Mouse (Mus musculus): ENCODE measurements around the gene H2-M10.2. TPM values are rescaled to one million over a fixed set of nuclear protein-coding genes. Genes with fewer than 3 reads are reported as not detected.
A peak's percentile ranks its signal among the peaks of the same experiment; 100 is the strongest.

The H2-M10.2 gene
- polyA plus RNA-seq, 1 experiment from 2014 or later: not detected

DNA sequence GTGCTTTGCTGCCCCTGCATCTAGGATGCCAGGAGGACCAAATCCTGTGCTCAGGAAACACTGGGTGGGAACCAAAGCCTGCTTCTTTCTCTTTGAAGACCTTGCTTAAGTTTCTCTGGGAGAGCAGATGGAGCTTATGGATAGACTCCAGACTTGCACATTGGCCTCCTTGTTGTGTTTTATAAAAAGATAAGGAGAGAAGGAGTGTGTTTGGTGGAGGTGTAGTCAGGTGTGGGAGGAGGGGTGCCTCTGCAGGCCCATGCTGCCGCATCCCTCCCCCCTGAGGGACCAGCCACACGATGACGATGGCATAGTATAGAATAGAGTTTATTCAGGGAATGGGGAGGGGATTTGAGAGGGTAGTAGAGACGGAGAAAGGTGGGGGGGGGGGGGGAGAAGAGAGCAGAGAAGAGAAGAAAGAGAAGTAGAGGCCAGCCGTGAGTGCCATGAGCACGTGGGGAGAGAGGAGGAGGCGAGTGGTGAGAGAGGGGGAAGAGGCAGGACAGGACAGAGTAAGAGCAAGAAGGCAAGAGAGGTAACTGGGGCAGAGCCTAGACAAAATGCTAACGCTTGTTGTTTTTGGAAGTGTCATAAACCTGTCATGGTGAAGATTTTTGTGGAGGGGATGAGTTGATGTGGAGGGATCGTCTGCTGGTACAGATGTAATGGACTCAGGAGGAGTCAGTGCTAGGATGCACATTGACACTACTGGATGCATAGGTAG is 13.5 kb downstream of the H2-M10.2 start:
- peak overlapping the region; percentile 87 for H3K4me3 ChIP-seq (replicated peaks)
- H3K9me3 ChIP-seq (replicated peaks): no peaks in the 10 kb centered on the region
- peak overlapping the region; percentile 87 for H3K4me2 ChIP-seq
- H3K36me3 ChIP-seq (replicated peaks): peaks cover 28% of the 10 kb centered on the region
- peak overlapping the region; percentile 87 for H3K9ac ChIP-seq
- H3K27me3 ChIP-seq: no peaks in the 10 kb centered on the region
- WGBS (ENCODE audit: insufficient replicate concordance): 57% methylated on average over 9 of the region's 9 CpGs
- no peak for ATAC-seq (ENCODE audit: insufficient read depth)
- H3K27ac ChIP-seq (replicated peaks): no peak overlapping the region
- H3K4me1 ChIP-seq (replicated peaks): peaks cover 39% of the 10 kb centered on the region

DNA sequence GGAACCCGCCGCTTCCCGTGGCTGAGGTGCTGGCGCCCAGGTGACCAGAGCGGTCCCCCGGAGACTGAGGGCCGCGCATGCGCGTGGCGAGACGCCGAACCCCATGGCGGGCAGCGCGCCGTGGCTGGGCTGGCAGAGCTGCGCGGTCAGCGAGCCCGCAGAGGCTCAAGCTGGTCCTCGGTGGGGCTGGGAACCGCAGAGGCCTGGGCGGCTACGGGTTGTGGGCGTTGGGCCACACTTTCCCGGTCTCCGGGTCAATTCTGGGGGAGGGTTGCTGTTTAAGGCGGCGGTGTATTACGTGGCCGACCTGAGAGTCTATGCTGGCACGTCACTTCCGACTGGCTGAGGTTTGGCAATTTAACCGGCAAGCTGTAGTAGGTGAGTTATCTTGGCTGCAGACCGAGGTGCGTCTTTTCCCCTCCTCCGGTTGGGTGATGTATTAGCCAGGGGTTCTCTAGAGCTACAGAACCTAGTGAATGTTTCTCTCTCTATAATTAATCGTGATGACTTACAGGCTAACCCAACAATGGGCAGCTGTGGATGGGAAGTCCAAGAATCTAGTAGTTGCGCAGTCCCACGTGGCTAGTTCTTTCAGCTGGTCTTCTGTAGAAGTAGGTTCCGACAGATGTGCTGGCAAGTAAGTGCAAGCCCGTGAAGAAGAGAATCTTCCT is 14.6 kb downstream of the H2-M10.2 start, which contains the start of gene Trim39:
Gene Trim39 (minus strand): TSS at position 662 of the 671 bp plus-strand sequence.
- H3K9ac ChIP-seq: peak within 1 kb of the TSS; percentile 87
- peak; percentile 82 for ATAC-seq (ENCODE audit: insufficient read depth)
- peak within 1 kb of the TSS; percentile 87 for H3K4me3 ChIP-seq (replicated peaks)
- H3K27ac ChIP-seq (replicated peaks): peak within 1 kb of the TSS; percentile 90
- H3K4me2 ChIP-seq: peak within 1 kb of the TSS; percentile 87
- H3K27me3 ChIP-seq: no peaks in the 10 kb centered on the region
- peaks cover 32% of the 10 kb centered on the region for H3K36me3 ChIP-seq (replicated peaks)
- no peaks in the 10 kb centered on the region for H3K9me3 ChIP-seq (replicated peaks)
- peaks cover 39% of the 10 kb centered on the region for H3K4me1 ChIP-seq (replicated peaks)
- under 1% methylated on average over 43 of the region's 43 CpGs for WGBS (ENCODE audit: insufficient replicate concordance)

DNA sequence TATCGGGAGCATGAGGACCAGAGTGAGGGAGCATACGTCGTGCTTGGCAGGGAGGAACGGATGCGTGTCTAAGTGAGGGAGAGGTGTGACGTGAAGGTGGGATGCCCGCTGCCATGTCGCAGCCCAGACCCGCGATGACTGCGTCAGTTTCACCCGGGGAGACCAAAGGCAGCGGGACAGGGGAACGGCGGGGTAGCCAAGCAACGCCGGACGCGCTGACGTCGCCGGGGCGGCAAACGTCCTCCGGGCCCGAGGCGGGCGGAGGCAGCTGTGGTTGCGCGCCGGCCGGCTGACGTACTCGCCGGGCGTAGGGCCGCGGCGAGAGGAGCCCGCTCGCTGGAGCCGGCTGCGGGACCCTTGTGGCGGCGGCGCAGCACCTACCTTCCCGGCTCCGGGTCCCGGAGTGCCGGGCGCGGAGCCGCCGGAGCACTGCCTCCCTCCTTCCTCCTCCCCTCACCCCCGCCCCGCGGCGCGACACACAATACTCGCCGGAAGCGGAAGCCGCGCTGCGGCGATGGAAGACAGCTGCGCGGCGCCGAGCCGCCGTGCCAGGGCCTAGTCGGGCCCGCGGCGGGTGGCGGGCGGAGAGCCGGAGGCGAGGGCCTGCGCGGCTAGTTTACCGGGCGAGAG is 15.2 kb downstream of the H2-M10.2 start:
- Histone ChIP-seq H3K9me3 (replicated peaks) (no peaks in the 10 kb centered on the region), H3K9ac (peak overlapping the region; percentile 87), H3K27ac (replicated peaks) (peak overlapping the region; percentile 90), H3K4me1 (replicated peaks) (peaks cover 39% of the 10 kb centered on the region), H3K27me3 (no peaks in the 10 kb centered on the region), H3K4me3 (replicated peaks) (peak overlapping the region; percentile 87), H3K4me2 (peak overlapping the region; percentile 87), H3K36me3 (replicated peaks) (peaks cover 32% of the 10 kb centered on the region)
- peak; percentile 87 for ATAC-seq (ENCODE audit: insufficient read depth)
- WGBS (ENCODE audit: insufficient replicate concordance): under 1% methylated on average over 84 of the region's 84 CpGs

DNA sequence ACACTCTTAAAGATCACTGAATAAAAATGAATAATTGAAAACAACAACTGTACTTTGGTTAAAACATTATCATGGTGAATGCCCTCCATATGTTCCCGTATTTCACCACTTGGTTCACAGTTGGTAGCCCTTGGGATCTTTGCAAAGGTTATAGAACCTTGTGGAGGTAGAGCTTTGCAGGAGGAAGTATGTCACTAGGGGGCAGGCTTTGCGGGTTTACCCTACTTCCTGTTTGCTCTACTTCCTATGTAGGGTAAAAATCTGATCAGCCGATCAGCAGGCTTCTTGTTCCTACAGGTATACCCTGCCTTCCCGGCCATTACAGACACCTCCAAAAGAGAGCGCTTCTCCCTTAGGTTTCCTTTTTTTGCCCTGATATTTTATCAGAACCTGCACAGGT is 20.5 kb downstream of the H2-M10.2 start:
- Histone ChIP-seq H3K4me1 (replicated peaks) (peaks cover 15% of the 10 kb centered on the region), H3K4me2 (no peak overlapping the region), H3K4me3 (replicated peaks) (no peak overlapping the region), H3K36me3 (replicated peaks) (peaks cover 67% of the 10 kb centered on the region), H3K27me3 (no peaks in the 10 kb centered on the region), H3K9ac (no peak overlapping the region), H3K9me3 (replicated peaks) (no peaks in the 10 kb centered on the region), H3K27ac (replicated peaks) (no peak overlapping the region)
- ATAC-seq (ENCODE audit: insufficient read depth): no peak
- 51% methylated on average over 5 of the region's 5 CpGs for WGBS (ENCODE audit: insufficient replicate concordance)

DNA sequence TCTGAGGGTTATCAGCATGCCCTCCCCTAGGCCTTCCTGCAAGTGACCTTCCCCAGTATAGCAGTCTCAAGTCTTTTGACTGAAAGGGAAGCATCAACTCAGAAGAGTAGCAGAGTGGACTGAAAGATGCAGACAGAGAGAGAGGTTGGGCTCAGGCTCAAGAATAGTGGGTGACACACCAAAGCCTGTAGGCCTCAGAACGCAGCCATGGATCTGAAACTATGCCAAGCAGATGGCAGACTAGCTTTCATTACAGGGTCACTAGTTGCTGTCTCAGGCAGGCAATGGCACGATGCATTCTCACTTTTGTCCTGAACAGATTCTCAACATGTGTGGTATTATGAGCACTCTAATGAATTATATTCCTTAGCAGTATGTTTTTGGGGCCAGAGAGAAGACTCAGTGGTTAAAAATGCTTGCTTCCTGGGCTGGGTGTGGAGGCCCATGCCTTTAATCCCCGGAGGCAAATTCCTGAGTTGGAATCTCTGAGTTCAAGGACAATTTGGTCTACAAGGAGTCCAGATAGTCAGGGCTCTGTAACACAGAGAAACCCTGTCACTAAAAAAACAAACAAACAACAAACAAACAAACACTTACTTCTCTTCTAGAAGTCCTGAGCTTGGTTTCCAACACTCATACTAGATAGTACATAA is 21.9 kb downstream of the H2-M10.2 start:
- Histone ChIP-seq H3K4me1 (replicated peaks) (0 out of 2 replicates have a peak, but pooled peaks cover 4% of the 10 kb centered on the region), H3K9ac (no peak overlapping the region), H3K27ac (replicated peaks) (no peak overlapping the region), H3K9me3 (replicated peaks) (no peaks in the 10 kb centered on the region), H3K4me2 (no peak overlapping the region), H3K36me3 (replicated peaks) (peaks cover 81% of the 10 kb centered on the region), H3K27me3 (no peaks in the 10 kb centered on the region), H3K4me3 (replicated peaks) (no peak overlapping the region)
- no peak for ATAC-seq (ENCODE audit: insufficient read depth)
- 78% methylated on average over 3 of the region's 3 CpGs for WGBS (ENCODE audit: insufficient replicate concordance)

DNA sequence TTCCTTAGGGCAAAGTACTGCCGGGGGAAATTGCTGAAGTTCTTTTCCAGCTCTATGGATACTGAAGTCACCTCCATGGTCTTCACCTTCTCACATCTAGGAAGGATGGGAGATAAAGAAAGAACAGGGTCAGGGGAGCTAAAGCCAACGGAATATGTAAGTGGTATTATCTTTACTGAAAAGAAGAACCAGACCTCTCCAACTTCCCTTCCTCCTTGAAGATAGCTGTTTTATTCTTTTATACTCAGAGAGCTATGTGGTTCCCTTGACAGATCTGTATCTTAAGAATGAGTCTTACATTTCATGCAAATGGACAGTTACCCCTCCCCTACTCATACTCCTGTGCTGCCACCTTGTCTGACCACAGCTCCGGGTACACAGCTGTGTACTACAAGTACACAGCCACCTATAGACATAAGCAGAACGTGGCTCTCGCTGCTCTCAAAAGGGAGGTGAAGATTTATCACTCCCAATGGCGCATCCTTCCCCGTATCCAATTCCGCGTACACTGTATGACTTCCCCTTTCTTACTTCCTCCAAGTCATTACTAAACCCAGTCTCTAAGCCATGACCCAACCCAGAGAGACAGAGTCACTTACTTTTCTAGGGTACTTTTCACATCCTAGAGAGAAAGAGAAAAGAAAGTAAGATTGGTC is 24.7 kb downstream of the H2-M10.2 start:
- H3K9me3 ChIP-seq (replicated peaks): no peaks in the 10 kb centered on the region
- H3K27ac ChIP-seq (replicated peaks): no peak overlapping the region
- no peak overlapping the region for H3K4me2 ChIP-seq
- ATAC-seq (ENCODE audit: insufficient read depth): no peak
- no peaks in the 10 kb centered on the region for H3K27me3 ChIP-seq
- WGBS (ENCODE audit: insufficient replicate concordance): 45% methylated on average over 9 of the region's 9 CpGs
- H3K9ac ChIP-seq: no peak overlapping the region
- H3K4me1 ChIP-seq (replicated peaks): peaks cover 15% of the 10 kb centered on the region
- H3K36me3 ChIP-seq (replicated peaks): peaks cover 74% of the 10 kb centered on the region
- H3K4me3 ChIP-seq (replicated peaks): no peak overlapping the region

DNA sequence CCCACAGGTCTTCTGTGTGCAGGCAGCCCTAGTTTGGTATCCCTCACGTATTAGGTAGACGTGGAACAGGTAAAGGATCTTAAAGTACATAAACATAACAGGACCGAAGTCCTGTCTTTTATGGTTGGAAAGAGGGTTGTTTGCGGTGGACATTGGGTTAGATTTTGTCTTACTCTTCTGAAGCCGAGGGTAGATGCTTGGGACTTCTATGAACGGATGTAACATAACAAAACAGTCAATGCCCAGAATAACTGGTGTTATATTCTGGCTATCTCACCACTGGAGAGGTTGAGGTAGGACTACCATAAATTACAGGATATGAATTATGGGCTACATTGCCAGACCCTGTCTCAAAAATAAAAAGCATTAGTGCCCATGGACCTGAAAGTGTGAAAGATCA is 28.3 kb downstream of the H2-M10.2 start, which contains the start of gene Rpp21:
Gene Rpp21 (minus strand): TSS at position 101 of the 400 bp plus-strand sequence.
- no peak for ATAC-seq (ENCODE audit: insufficient read depth)
- Histone ChIP-seq H3K9me3 (replicated peaks) (no peaks in the 10 kb centered on the region), H3K36me3 (replicated peaks) (peaks cover 46% of the 10 kb centered on the region), H3K27ac (replicated peaks) (peak within 1 kb of the TSS; percentile 77), H3K9ac (peak within 1 kb of the TSS; percentile 72), H3K27me3 (peaks cover 3% of the 10 kb centered on the region), H3K4me3 (replicated peaks) (peak within 1 kb of the TSS; percentile 84), H3K4me2 (peak within 1 kb of the TSS; percentile 75), H3K4me1 (replicated peaks) (peaks cover 14% of the 10 kb centered on the region)
- WGBS (ENCODE audit: insufficient replicate concordance): 37% methylated on average over 6 of the region's 6 CpGs

DNA sequence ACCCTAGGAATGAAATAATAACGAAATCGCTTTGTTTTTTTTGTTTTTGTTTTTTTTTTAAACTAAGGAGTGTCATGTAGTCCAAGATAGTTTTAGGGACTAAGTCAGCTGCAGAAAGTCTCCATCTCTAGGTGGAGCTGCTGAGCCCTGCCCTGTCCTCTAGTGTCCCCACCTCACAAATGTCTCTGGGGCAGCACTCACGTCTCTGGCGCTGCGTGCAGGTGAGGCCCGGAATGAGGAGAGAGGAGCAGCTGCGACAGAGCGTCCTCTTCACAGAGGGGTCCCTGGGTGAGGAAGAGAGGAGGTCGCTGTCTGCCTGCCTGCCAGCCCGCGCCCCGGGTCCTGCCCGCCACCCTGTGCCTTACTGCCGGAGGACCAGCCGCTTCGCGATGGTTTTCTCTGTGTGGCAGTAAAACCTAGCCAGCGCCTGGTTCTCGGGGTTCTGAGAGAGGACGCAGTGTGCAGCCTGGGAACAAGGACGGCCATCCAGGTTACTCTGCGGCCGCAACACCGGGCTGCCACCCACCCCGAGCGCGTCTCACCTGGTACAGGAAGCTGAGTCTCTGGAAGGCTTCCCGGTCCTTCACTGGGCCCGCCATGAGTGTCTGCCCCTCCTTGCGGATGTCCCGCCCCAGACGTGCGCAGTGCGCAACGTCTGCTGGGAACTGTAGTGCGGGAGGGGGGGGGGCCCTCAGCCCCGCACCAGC is 28.9 kb downstream of the H2-M10.2 start:
- peak overlapping the region; percentile 72 for H3K9ac ChIP-seq
- H3K36me3 ChIP-seq (replicated peaks): peaks cover 42% of the 10 kb centered on the region
- WGBS (ENCODE audit: insufficient replicate concordance): 1% methylated on average over 37 of the region's 37 CpGs
- H3K4me3 ChIP-seq (replicated peaks): peak overlapping the region; percentile 84
- peak overlapping the region; percentile 77 for H3K27ac ChIP-seq (replicated peaks)
- H3K4me2 ChIP-seq: peak overlapping the region; percentile 75
- H3K4me1 ChIP-seq (replicated peaks): peaks cover 14% of the 10 kb centered on the region
- ATAC-seq (ENCODE audit: insufficient read depth): peak; percentile 94
- H3K9me3 ChIP-seq (replicated peaks): no peaks in the 10 kb centered on the region
- peaks cover 9% of the 10 kb centered on the region for H3K27me3 ChIP-seq

DNA sequence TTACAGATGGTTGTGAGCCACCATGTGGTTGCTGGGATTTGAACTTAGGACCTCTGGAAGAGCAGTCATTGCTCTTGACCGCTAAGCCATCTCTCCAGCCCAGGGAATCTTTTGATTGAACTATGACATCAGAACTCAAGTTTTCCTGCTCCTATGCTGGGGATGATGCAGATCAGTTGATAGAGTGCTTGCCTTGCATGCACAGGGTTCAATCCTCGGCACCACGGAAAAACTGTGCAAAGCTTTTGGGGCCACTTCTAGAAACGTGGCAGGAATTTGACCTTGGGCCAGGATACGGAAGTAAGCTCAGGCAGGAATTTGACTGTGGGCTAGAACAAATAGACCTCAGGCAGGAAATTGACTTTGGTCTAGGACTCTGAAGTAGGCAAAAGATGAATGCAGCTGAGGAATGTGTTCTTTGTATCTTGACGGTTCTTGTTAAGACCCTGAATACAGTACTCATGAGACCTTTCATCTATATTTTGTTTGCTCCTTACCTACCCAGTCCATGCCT is 33.1 kb downstream of the H2-M10.2 start:
- 31% methylated on average over 6 of the region's 6 CpGs for WGBS (ENCODE audit: insufficient replicate concordance)
- no peak overlapping the region for H3K9ac ChIP-seq
- H3K27ac ChIP-seq (replicated peaks): no peak overlapping the region
- ATAC-seq (ENCODE audit: insufficient read depth): no peak
- 0 out of 2 replicates have a peak, but pooled peaks cover 5% of the 10 kb centered on the region for H3K36me3 ChIP-seq (replicated peaks)
- H3K4me2 ChIP-seq: no peak overlapping the region
- peaks cover 44% of the 10 kb centered on the region for H3K27me3 ChIP-seq
- H3K4me1 ChIP-seq (replicated peaks): peaks cover 14% of the 10 kb centered on the region
- H3K9me3 ChIP-seq (replicated peaks): no peaks in the 10 kb centered on the region
- H3K4me3 ChIP-seq (replicated peaks): no peak overlapping the region
